In genomic region chr8:84703466-84704249, GRCm38 (mm10) we compare ENCODE assay signal across 8 mouse cellular contexts. TPM values are rescaled to one million over a fixed set of nuclear protein-coding genes. Genes with fewer than 3 reads are reported as not detected.
DNase-seq lines count a peak whose midpoint lies in the region; ATAC-seq lines count a peak whose summit lies in the region.

No protein-coding gene starts in this region.

- H3K9me3 ChIP-seq in embryonic facial prominence, embryonic 15.5 days (replicated peaks) = no peaks in the 10 kb centered on the region
- H3K9me3 ChIP-seq in limb, embryonic 10.5 days (replicated peaks) = no peaks in the 10 kb centered on the region
- no peaks in the 10 kb centered on the region for H3K9me3 ChIP-seq in midbrain, embryonic 16.5 days (replicated peaks; ENCODE audit: control insufficient read depth, low read length, poor library complexity, severe bottlenecking)

- peak overlapping the region; percentile 39 for H3K4me2 ChIP-seq in embryonic facial prominence, embryonic 15.5 days (replicated peaks)
- H3K4me2 ChIP-seq in midbrain, embryonic 16.5 days (ENCODE audit: low read length) = peak overlapping the region; percentile 24; the same call in 1 of the 2 replicates

- no peak overlapping the region for H3K27ac ChIP-seq in embryonic facial prominence, embryonic 15.5 days (replicated peaks)
- peak overlapping the region; percentile 74 for H3K27ac ChIP-seq in limb, embryonic 10.5 days
- peak overlapping the region; percentile 35; the same call in 1 of the 2 replicates for H3K27ac ChIP-seq in midbrain, embryonic 16.5 days (ENCODE audit: low read length)

- DNase-seq in cerebellum, postnatal 25 days = peak; percentile 23 to 39
- peak; percentile 95 for DNase-seq in 416B (ENCODE audit: low read depth)
- DNase-seq in limb, embryonic 10.5 days (ENCODE audit: low spot score) = no peak
- DNase-seq in adrenal gland, postnatal 14 days = no peak

- 21% methylated on average over 38 of the region's 38 CpGs for WGBS in embryonic facial prominence, embryonic 15.5 days
- 8% methylated on average over 38 of the region's 38 CpGs for WGBS in limb, embryonic 10.5 days
- WGBS in midbrain, embryonic 16.5 days = 12% methylated on average over 38 of the region's 38 CpGs

- H3K36me3 ChIP-seq in embryonic facial prominence, embryonic 15.5 days = peaks cover 28% of the 10 kb centered on the region
- peaks cover 17% of the 10 kb centered on the region for H3K36me3 ChIP-seq in limb, embryonic 10.5 days
- peaks cover 6% of the 10 kb centered on the region for H3K36me3 ChIP-seq in midbrain, embryonic 16.5 days (ENCODE audit: control insufficient read depth, insufficient read depth, low read length)

- peaks cover 69% of the 10 kb centered on the region for H3K4me1 ChIP-seq in embryonic facial prominence, embryonic 15.5 days
- peaks cover 68% of the 10 kb centered on the region for H3K4me1 ChIP-seq in limb, embryonic 10.5 days
- peaks cover 20% of the 10 kb centered on the region for H3K4me1 ChIP-seq in midbrain, embryonic 16.5 days (ENCODE audit: control insufficient read depth, insufficient read depth, low read length)

- no peak overlapping the region; the same call in 1 of the 2 replicates for H3K9ac ChIP-seq in embryonic facial prominence, embryonic 15.5 days
- no peak overlapping the region for H3K9ac ChIP-seq in midbrain, embryonic 16.5 days (ENCODE audit: low read depth, low read length)

- H3K4me3 ChIP-seq in embryonic facial prominence, embryonic 15.5 days (replicated peaks) = 0 out of 2 replicates have a peak overlapping the region, but pooled peaks have one; percentile 23
- peak overlapping the region; percentile 47 for H3K4me3 ChIP-seq in limb, embryonic 10.5 days
- H3K4me3 ChIP-seq in midbrain, embryonic 16.5 days (ENCODE audit: low read depth, low read length) = no peak overlapping the region

- ATAC-seq in cerebellum, adult (ENCODE audit: insufficient number of reproducible peaks, low FRiP score, low TSS enrichment) = no peak
- no peak for ATAC-seq in embryonic facial prominence, embryonic 15.5 days (ENCODE audit: insufficient number of reproducible peaks, low FRiP score, low TSS enrichment, low read depth)
- no peak for ATAC-seq in midbrain, embryonic 16.5 days
- ATAC-seq in granulocyte monocyte progenitor cell, adult 5-6 weeks (replicated peaks; ENCODE audit: poor library complexity, severe bottlenecking) = no peak

- peaks cover 57% of the 10 kb centered on the region for H3K27me3 ChIP-seq in embryonic facial prominence, embryonic 15.5 days
- H3K27me3 ChIP-seq in limb, embryonic 10.5 days (ENCODE audit: low read depth, poor library complexity, severe bottlenecking) = peaks cover 76% of the 10 kb centered on the region
- peaks cover 38% of the 10 kb centered on the region for H3K27me3 ChIP-seq in midbrain, embryonic 16.5 days (ENCODE audit: control insufficient read depth, insufficient read depth, low read depth, low read length)

RNA-seq across cellular contexts. Expression of gene Lyl1, which starts 2.4 kb away (rescaled TPM):
- 5.8 and 6.0 TPM in 2 replicates for polyA plus RNA-seq in embryonic facial prominence, embryonic 15.5 days (2015; fragmentation: Nextera tagmentation; extraction: Ambion mirVana)
- 4.6 and 4.7 TPM in 2 replicates for polyA plus RNA-seq in limb, embryonic 10.5 days (2016; fragmentation: Nextera tagmentation; extraction: Ambion mirVana)
- 2.2 and 3.1 TPM in 2 replicates for polyA plus RNA-seq in midbrain, embryonic 16.5 days (2015; fragmentation: Nextera tagmentation; extraction: Ambion mirVana)
- total RNA-seq in adrenal gland, postnatal 14 days (2021) = 4.2 and 9.4 TPM in 2 replicates
- 82.1 and 133 TPM in 2 replicates for total RNA-seq in granulocyte monocyte progenitor cell, adult 5-6 weeks (2014; fragmentation: Nextera tagmentation)
- 65.9 and 73.3 TPM in 2 replicates for total RNA-seq in granulocyte monocyte progenitor cell, adult 5-6 weeks (2017)

RNA-seq across cellular contexts. Expression of gene Nacc1, which starts 16.0 kb away (rescaled TPM):
- 16.7 and 16.9 TPM in 2 replicates for polyA plus RNA-seq in embryonic facial prominence, embryonic 15.5 days (2015; fragmentation: Nextera tagmentation; extraction: Ambion mirVana)
- polyA plus RNA-seq in limb, embryonic 10.5 days (2016; fragmentation: Nextera tagmentation; extraction: Ambion mirVana) = 31.7 and 32.0 TPM in 2 replicates
- polyA plus RNA-seq in midbrain, embryonic 16.5 days (2015; fragmentation: Nextera tagmentation; extraction: Ambion mirVana) = 13.0 and 14.2 TPM in 2 replicates
- 68.3 and 68.8 TPM in 2 replicates for total RNA-seq in adrenal gland, postnatal 14 days (2021)
- total RNA-seq in granulocyte monocyte progenitor cell, adult 5-6 weeks (2014; fragmentation: Nextera tagmentation) = 92.9 and 98.1 TPM in 2 replicates
- 46.5 and 59.2 TPM in 2 replicates for total RNA-seq in granulocyte monocyte progenitor cell, adult 5-6 weeks (2017)

RNA-seq across cellular contexts. Expression of gene Trmt1, which starts 17.6 kb away (rescaled TPM):
- polyA plus RNA-seq in embryonic facial prominence, embryonic 15.5 days (2015; fragmentation: Nextera tagmentation; extraction: Ambion mirVana) = 69.1 and 78.2 TPM in 2 replicates
- 71.7 and 79.3 TPM in 2 replicates for polyA plus RNA-seq in limb, embryonic 10.5 days (2016; fragmentation: Nextera tagmentation; extraction: Ambion mirVana)
- 59.0 and 68.1 TPM in 2 replicates for polyA plus RNA-seq in midbrain, embryonic 16.5 days (2015; fragmentation: Nextera tagmentation; extraction: Ambion mirVana)
- total RNA-seq in adrenal gland, postnatal 14 days (2021) = 62.2 and 67.9 TPM in 2 replicates
- 76.9 and 123 TPM in 2 replicates for total RNA-seq in granulocyte monocyte progenitor cell, adult 5-6 weeks (2014; fragmentation: Nextera tagmentation)
- 73.8 and 95.9 TPM in 2 replicates for total RNA-seq in granulocyte monocyte progenitor cell, adult 5-6 weeks (2017)

RNA-seq across cellular contexts. Expression of gene G430095P16Rik, which starts 19.1 kb away (rescaled TPM):
- polyA plus RNA-seq in embryonic facial prominence, embryonic 15.5 days (2015; fragmentation: Nextera tagmentation; extraction: Ambion mirVana) = 4.2 and 4.9 TPM in 2 replicates
- polyA plus RNA-seq in limb, embryonic 10.5 days (2016; fragmentation: Nextera tagmentation; extraction: Ambion mirVana) = 3.7 and 8.1 TPM in 2 replicates
- 0.80 and 1.1 TPM in 2 replicates for polyA plus RNA-seq in midbrain, embryonic 16.5 days (2015; fragmentation: Nextera tagmentation; extraction: Ambion mirVana)
- 0.52 and 0.90 TPM in 2 replicates for total RNA-seq in adrenal gland, postnatal 14 days (2021)
- 11.0 and 17.9 TPM in 2 replicates for total RNA-seq in granulocyte monocyte progenitor cell, adult 5-6 weeks (2014; fragmentation: Nextera tagmentation)
- 4.4 and 4.8 TPM in 2 replicates for total RNA-seq in granulocyte monocyte progenitor cell, adult 5-6 weeks (2017)

RNA-seq across cellular contexts. Expression of gene Ier2, which starts 41.0 kb away (rescaled TPM):
- 79.7 and 83.9 TPM in 2 replicates for polyA plus RNA-seq in embryonic facial prominence, embryonic 15.5 days (2015; fragmentation: Nextera tagmentation; extraction: Ambion mirVana)
- 199 and 229 TPM in 2 replicates for polyA plus RNA-seq in limb, embryonic 10.5 days (2016; fragmentation: Nextera tagmentation; extraction: Ambion mirVana)
- polyA plus RNA-seq in midbrain, embryonic 16.5 days (2015; fragmentation: Nextera tagmentation; extraction: Ambion mirVana) = 13.0 and 16.3 TPM in 2 replicates
- total RNA-seq in adrenal gland, postnatal 14 days (2021) = 45.5 and 55.7 TPM in 2 replicates
- total RNA-seq in granulocyte monocyte progenitor cell, adult 5-6 weeks (2014; fragmentation: Nextera tagmentation) = 33.3 and 44.1 TPM in 2 replicates
- 40.7 and 47.6 TPM in 2 replicates for total RNA-seq in granulocyte monocyte progenitor cell, adult 5-6 weeks (2017)

Comparison
In these comparisons a context has a peak if more than half of its experiments do, and no peak if none do; other contexts are left out.
1. DNase-seq: peak in cerebellum, postnatal 25 days (2 of 2) and 416B (single experiment); none in limb, embryonic 10.5 days (single experiment) and adrenal gland, postnatal 14 days (single experiment).